Mouse (Mus musculus) midbrain, embryonic 12.5 days (tissue): ENCODE data around the gene Stx8. TPM values are rescaled to one million over a fixed set of nuclear protein-coding genes. Genes with fewer than 3 reads are reported as not detected.

ENCODE experiments used
- ATAC-seq: fragments of 200-750 bp; cut with Nextera tagmentation; 2 replicates; pipeline ENCODE4 v1.8.0; 2017; ENCODE audit warnings: low read depth, moderate TSS enrichment, moderate library complexity; ENCODE audit not compliant: low FRiP score
- H3K27ac ChIP-seq: fragments of 300-500 bp; sonication (generic); replicated peaks from 2 replicates; pipeline ENCODE4 v1.5.1; 2016; ENCODE audit warnings: mild to moderate bottlenecking
- H3K27me3 ChIP-seq: fragments of 300-500 bp; sonication (generic); 2 replicates; pipeline ENCODE4 v1.6.1; 2016; ENCODE audit warnings: mild to moderate bottlenecking
- H3K36me3 ChIP-seq: fragments of 300-500 bp; sonication (generic); 2 replicates; pipeline ENCODE4 v1.6.1; 2016
- H3K4me1 ChIP-seq: fragments of 300-500 bp; sonication (generic); 2 replicates; pipeline ENCODE4 v1.6.1; 2016
- H3K4me2 ChIP-seq: fragments of 300-500 bp; sonication (generic); replicated peaks from 2 replicates; pipeline ENCODE4 v1.6.1; 2016; ENCODE audit warnings: mild to moderate bottlenecking, moderate library complexity
- H3K4me3 ChIP-seq: fragments of 300-500 bp; sonication (generic); 2 replicates; pipeline ENCODE4 v1.5.1; 2016; ENCODE audit warnings: mild to moderate bottlenecking
- H3K9ac ChIP-seq: fragments of 300-500 bp; sonication (generic); replicated peaks from 2 replicates; pipeline ENCODE4 v1.6.1; 2016; ENCODE audit warnings: mild to moderate bottlenecking, moderate library complexity
- H3K9me3 ChIP-seq: fragments of 300-500 bp; sonication (generic); 2 replicates; pipeline ENCODE4 v1.6.1; 2016; ENCODE audit warnings: mild to moderate bottlenecking
- WGBS: fragments of 180-500 bp; shearing (Covaris S2); methylation state at CpG from one replicate; pipeline ENCODE4 v1.1.7; 2016; 5-methylcytosine and 5-hydroxymethylcytosine counted together
- polyA plus RNA-seq: library from polyadenylated mRNA; unstranded; fragments of >200 nt; fragmentation: Nextera tagmentation; extraction: Ambion mirVana; gene quantifications from 2 replicates; pipeline ENCODE4 v1.2.1, GENCODE M21; 2016

Stx8 gene
- polyA plus RNA-seq, 1 experiment from 2014 or later, result 68.3 TPM

GRCm38 (mm10) chr11:68044181-68044580, 78.2 kb downstream of the Stx8 start:
- Histone ChIP-seq H3K36me3 (no peaks in the 10 kb centered on the region), H3K4me3 (no peak overlapping the region), H3K9ac (no peak overlapping the region), H3K27ac (no peak overlapping the region), H3K4me2 (no peak overlapping the region), H3K9me3 (no peaks in the 10 kb centered on the region), H3K4me1 (peaks cover 14% of the 10 kb centered on the region), H3K27me3 (no peaks in the 10 kb centered on the region)
- ATAC-seq, result no peak
- 22% methylated on average over 11 of the region's 11 CpGs for WGBS

- Histone ChIP-seq H3K27ac (no peak overlapping the region), H3K9ac (no peak overlapping the region), H3K4me2 (no peak overlapping the region), H3K4me3 (no peak overlapping the region), H3K9me3 (no peaks in the 10 kb centered on the region), H3K27me3 (no peaks in the 10 kb centered on the region), H3K4me1 (peaks cover 23% of the 10 kb centered on the region), H3K36me3 (no peaks in the 10 kb centered on the region)
- 54% methylated on average over 3 of the region's 3 CpGs for WGBS
- ATAC-seq, result no peak
These were observed 80.9 kb downstream of the Stx8 start for GRCm38 (mm10) chr11:68046916-68047315.

- no peak overlapping the region for H3K4me3 ChIP-seq
These were observed 83.5 kb downstream of the Stx8 start for GRCm38 (mm10) chr11:68049261-68050165.

GRCm38 (mm10) chr11:68050725-68051124, 84.7 kb downstream of the Stx8 start:
- Histone ChIP-seq H3K27ac (no peak overlapping the region), H3K4me1 (peaks cover 9% of the 10 kb centered on the region), H3K9ac (no peak overlapping the region), H3K4me2 (no peak overlapping the region), H3K27me3 (no peaks in the 10 kb centered on the region), H3K36me3 (no peaks in the 10 kb centered on the region), H3K4me3 (no peak overlapping the region), H3K9me3 (no peaks in the 10 kb centered on the region)
- no peak for ATAC-seq
- WGBS, result 62% methylated on average over 12 of the region's 12 CpGs

More at GRCm38 (mm10) chr11:68049261-68050165, 83.5 kb downstream of the Stx8 start:
- Histone ChIP-seq H3K4me2 (no peak overlapping the region), H3K9me3 (no peaks in the 10 kb centered on the region), H3K4me1 (peaks cover 9% of the 10 kb centered on the region), H3K9ac (no peak overlapping the region), H3K27ac (no peak overlapping the region), H3K36me3 (no peaks in the 10 kb centered on the region), H3K27me3 (no peaks in the 10 kb centered on the region)
- no peak for ATAC-seq
- WGBS, result 80% methylated on average over 17 of the region's 17 CpGs

- no peaks in the 10 kb centered on the region for H3K9me3 ChIP-seq
- H3K27me3 ChIP-seq, result no peaks in the 10 kb centered on the region
- peaks cover 9% of the 10 kb centered on the region for H3K4me1 ChIP-seq
- no peak overlapping the region for H3K4me3 ChIP-seq
- no peak overlapping the region for H3K9ac ChIP-seq
- WGBS, result 91% methylated on average over 4 of the region's 4 CpGs
- ATAC-seq, result no peak
- H3K4me2 ChIP-seq, result no peak overlapping the region
- H3K27ac ChIP-seq, result no peak overlapping the region
- H3K36me3 ChIP-seq, result no peaks in the 10 kb centered on the region
These were observed 85.3 kb downstream of the Stx8 start for GRCm38 (mm10) chr11:68051305-68051704.

- Histone ChIP-seq H3K27ac (no peak overlapping the region), H3K9me3 (no peaks in the 10 kb centered on the region), H3K4me1 (no peaks in the 10 kb centered on the region), H3K4me2 (no peak overlapping the region), H3K4me3 (no peak overlapping the region), H3K36me3 (no peaks in the 10 kb centered on the region), H3K9ac (no peak overlapping the region), H3K27me3 (0 out of 2 replicates have a peak, but pooled peaks cover 3% of the 10 kb centered on the region)
- no peak for ATAC-seq
- WGBS, result 79% methylated on average over 5 of the region's 5 CpGs
These were observed 92.6 kb downstream of the Stx8 start for GRCm38 (mm10) chr11:68058466-68059201.

GRCm38 (mm10) chr11:68060651-68061050, 94.7 kb downstream of the Stx8 start:
- H3K4me3 ChIP-seq, result no peak overlapping the region
- no peaks in the 10 kb centered on the region for H3K36me3 ChIP-seq
- no peak overlapping the region for H3K27ac ChIP-seq
- no peak overlapping the region for H3K9ac ChIP-seq
- ATAC-seq, result no peak
- no peaks in the 10 kb centered on the region for H3K9me3 ChIP-seq
- 0 out of 2 replicates have a peak, but pooled peaks cover 3% of the 10 kb centered on the region for H3K27me3 ChIP-seq
- WGBS, result 61% methylated on average over 4 of the region's 4 CpGs
- no peaks in the 10 kb centered on the region for H3K4me1 ChIP-seq
- no peak overlapping the region for H3K4me2 ChIP-seq

- ATAC-seq, result no peak
- 94% methylated on average over 2 of the region's 2 CpGs for WGBS
- H3K36me3 ChIP-seq, result no peaks in the 10 kb centered on the region
- H3K4me1 ChIP-seq, result no peaks in the 10 kb centered on the region
- no peak overlapping the region for H3K9ac ChIP-seq
- H3K4me2 ChIP-seq, result no peak overlapping the region
- no peak overlapping the region for H3K4me3 ChIP-seq
- no peaks in the 10 kb centered on the region for H3K9me3 ChIP-seq
- 0 out of 2 replicates have a peak, but pooled peaks cover 3% of the 10 kb centered on the region for H3K27me3 ChIP-seq
- H3K27ac ChIP-seq, result no peak overlapping the region
These were observed 96.1 kb downstream of the Stx8 start for GRCm38 (mm10) chr11:68062116-68062515.

- Histone ChIP-seq H3K27ac (no peak overlapping the region), H3K9ac (no peak overlapping the region), H3K9me3 (no peaks in the 10 kb centered on the region), H3K4me1 (no peaks in the 10 kb centered on the region), H3K4me3 (no peak overlapping the region), H3K4me2 (no peak overlapping the region), H3K36me3 (no peaks in the 10 kb centered on the region), H3K27me3 (no peaks in the 10 kb centered on the region)
- WGBS, result 91% methylated on average over 10 of the region's 10 CpGs
- no peak for ATAC-seq
These were observed 101.8 kb downstream of the Stx8 start for GRCm38 (mm10) chr11:68067806-68068205.

GRCm38 (mm10) chr11:68070086-68070485, 104.1 kb downstream of the Stx8 start:
- no peak for ATAC-seq
- 57% methylated on average over 3 of the region's 3 CpGs for WGBS
- Histone ChIP-seq H3K9ac (no peak overlapping the region), H3K27ac (no peak overlapping the region), H3K27me3 (no peaks in the 10 kb centered on the region), H3K4me2 (no peak overlapping the region), H3K9me3 (no peaks in the 10 kb centered on the region), H3K4me3 (no peak overlapping the region), H3K36me3 (no peaks in the 10 kb centered on the region), H3K4me1 (no peaks in the 10 kb centered on the region)

GRCm38 (mm10) chr11:68071836-68072235, 105.8 kb downstream of the Stx8 start:
- Histone ChIP-seq H3K27me3 (no peaks in the 10 kb centered on the region), H3K9me3 (no peaks in the 10 kb centered on the region), H3K4me1 (no peaks in the 10 kb centered on the region), H3K27ac (no peak overlapping the region), H3K36me3 (no peaks in the 10 kb centered on the region), H3K4me3 (no peak overlapping the region), H3K9ac (no peak overlapping the region), H3K4me2 (no peak overlapping the region)
- ATAC-seq, result no peak
- WGBS, result 60% methylated on average over 5 of the region's 5 CpGs

- Histone ChIP-seq H3K4me2 (no peak overlapping the region), H3K9me3 (no peaks in the 10 kb centered on the region), H3K4me3 (no peak overlapping the region), H3K4me1 (no peaks in the 10 kb centered on the region), H3K36me3 (no peaks in the 10 kb centered on the region), H3K9ac (no peak overlapping the region), H3K27me3 (no peaks in the 10 kb centered on the region), H3K27ac (no peak overlapping the region)
- ATAC-seq, result no peak
- 32% methylated on average over 11 of the region's 11 CpGs for WGBS
These were observed 106.7 kb downstream of the Stx8 start for GRCm38 (mm10) chr11:68072597-68073210.
